Mouse (Mus musculus) cerebellum, postnatal 4 days (tissue): ENCODE measurements at regions not wholly inside any gene's neighbourhood (a gene's known extent, or its start where the extent isn't known, plus 50 kb on each side); places are given as distances from the start of the nearest gene placed in this dataset.

Experiments used
- DNase-seq, 2 experiments: peaks; one replicate each; pipeline ENCODE4 v3.0.0; 2022; ENCODE audit warnings: low spot score in 2 of 2, mixed read lengths in 1 of 2

DNA sequence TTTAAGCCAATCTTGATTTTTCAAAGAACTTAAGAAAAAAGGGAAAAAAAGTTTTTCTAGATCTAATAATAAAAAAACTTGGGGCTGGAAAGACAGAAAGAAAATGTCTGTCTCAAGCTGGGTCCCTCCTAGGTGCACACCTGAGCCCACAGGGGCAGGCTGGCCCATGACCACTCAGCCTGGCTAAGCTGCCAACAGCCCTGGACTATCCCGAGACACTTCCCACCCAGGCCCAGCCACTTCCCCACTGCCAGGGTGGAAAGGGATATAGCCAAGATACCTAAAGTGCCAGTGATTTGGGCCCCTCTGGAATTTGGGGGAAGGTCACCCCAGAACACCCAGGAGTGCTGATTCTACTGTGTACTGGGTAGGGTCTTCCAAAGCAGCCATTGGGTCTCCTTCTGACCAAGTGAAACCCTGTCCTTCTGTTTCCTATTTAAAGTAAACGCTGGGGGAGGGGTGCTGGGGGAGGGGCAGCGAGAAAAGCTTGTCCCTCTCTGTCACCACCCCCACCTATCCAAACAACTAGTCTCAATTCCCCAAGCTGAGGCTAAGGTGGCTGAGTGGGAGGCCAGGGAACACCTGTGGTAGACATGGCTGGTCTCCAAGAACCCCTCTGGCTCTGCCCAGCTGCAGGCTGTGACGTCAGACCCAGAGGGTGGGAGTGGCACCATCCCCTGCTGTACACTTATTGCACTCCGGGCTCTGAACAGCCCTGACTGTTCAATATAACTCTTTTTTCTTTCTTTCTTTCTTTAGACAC lies 62.6 kb downstream of the Mcfd2 start:
- DNase-seq = no peak

DNA sequence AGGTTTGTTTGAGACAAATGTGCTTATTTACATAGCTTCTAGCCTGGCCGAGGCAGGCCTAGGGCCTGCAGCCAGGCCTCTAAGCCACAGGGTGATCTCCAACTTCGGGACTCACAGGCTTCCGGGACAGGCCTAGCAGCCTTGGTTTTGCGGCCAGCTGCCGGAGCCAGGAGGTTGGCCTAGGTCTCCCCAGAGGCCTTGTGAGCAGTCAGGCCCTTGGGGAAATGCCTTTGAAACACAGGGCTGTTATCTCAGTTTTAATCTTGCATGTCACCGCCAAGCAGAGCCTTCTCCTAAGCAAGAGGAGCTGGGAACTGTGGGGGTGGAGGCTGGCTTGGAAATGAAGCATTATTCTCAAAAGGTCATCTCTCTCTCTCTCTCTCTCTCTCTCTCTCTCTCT lies 63.2 kb downstream of the Mcfd2 start:
- no peak for DNase-seq

- peak; percentile 39 to 78 for DNase-seq
Measured at GRCm38 (mm10) chr17:87200721-87201242, 65.0 kb downstream of the Mcfd2 start.

- no peak for DNase-seq
Measured at GRCm38 (mm10) chr17:87200134-87200533, 65.6 kb downstream of the Mcfd2 start.

- no peak for DNase-seq
Measured at GRCm38 (mm10) chr17:87199134-87199533, 66.6 kb downstream of the Mcfd2 start.

DNA sequence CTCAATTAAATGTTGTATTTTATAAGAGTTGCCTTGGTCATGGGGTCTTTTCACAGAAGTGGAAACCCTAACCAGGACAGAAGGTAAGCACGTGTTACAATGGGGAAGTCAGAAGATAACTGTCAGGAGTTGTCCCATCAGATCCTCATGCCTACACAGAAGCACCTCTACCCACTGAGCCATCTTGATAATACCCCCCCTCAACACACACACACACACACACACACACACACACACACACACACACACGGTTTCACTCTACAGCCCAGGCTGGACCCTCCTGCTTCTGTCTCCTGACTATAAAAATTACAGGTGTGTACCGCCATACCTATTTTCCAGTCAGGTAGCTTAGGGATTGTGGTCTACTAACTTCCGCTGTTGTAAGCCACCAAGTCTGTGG lies 68.3 kb downstream of the Mcfd2 start:
- no peak for DNase-seq

DNA sequence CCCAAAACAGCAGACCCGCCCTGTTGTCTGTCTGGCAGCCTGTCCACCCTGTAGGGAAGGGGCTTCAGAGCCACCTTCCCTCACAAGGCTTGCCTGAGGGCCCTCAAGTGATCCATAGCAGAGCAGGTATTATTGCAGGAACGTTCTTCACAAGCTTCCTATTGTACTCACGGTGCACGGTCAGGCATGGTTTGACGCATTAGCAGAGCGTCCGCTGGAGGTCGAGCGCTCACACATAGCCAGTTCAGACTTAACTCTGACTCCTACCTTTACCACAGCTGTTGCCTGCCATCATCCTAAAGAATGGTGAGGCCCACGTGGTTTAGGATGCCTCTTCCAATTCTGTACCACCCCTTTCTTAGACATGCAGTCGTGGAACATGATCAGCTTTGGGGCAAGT lies 71.1 kb downstream of the Mcfd2 start:
- DNase-seq = no peak

GRCm38 (mm10) chr17:87193482-87193881 lies 72.3 kb downstream of the Mcfd2 start:
- DNase-seq = no peak

DNA sequence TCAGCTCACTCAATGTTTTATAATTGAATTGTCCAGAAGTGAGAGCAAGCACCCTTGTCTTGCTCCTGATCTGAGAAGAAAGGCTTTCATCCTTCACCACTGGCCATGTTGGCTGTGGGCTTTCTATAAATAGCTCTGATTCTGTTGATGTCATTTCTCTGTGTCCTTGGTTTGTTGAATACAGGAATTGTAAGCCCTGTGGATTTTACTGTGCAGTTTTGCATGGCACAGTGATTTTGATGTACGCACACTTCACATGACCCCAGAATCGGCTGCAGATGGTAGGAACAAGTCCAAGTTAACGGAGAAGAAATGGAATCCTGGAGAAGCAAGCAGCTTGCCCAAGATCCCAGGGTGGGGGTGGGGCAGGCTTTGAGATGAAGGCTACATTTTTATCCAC lies 76.1 kb downstream of the Mcfd2 start:
- DNase-seq = no peak
